In genomic region chr2:165884577-165885224, GRCm38 (mm10) we compare ENCODE assay signal across 8 mouse cellular contexts. TPM values are rescaled to one million over a fixed set of nuclear protein-coding genes. Genes with fewer than 3 reads are reported as not detected.
A peak's percentile ranks its signal among the peaks of the same experiment; 100 is the strongest.
DNase-seq lines count a peak whose midpoint lies in the region; ATAC-seq and TF ChIP-seq lines count a peak whose summit lies in the region.

No protein-coding gene starts in this region.

- DNase-seq in adipocyte (ENCODE audit: low spot score): peak; percentile 98
- DNase-seq in gastrocnemius, adult 8-10 months (ENCODE audit: low spot score in 2 of 2): peak; percentile 96 to 98
- DNase-seq in hindlimb bud, embryonic 11.5 days (ENCODE audit: extremely low spot score, low read depth, low spot score): peak; percentile 88
- peak; percentile 96 to 100 for DNase-seq in left cerebral cortex, adult 8-10 months (ENCODE audit: low spot score in 2 of 2)
- peak; percentile 97 for DNase-seq in right cerebral cortex, adult 18-20 months
- peak; percentile 94 for DNase-seq in urinary bladder, adult 2 months (ENCODE audit: low spot score)

- ATAC-seq in megakaryocyte, adult 5-6 weeks (ENCODE audit: poor library complexity, severe bottlenecking): peak; percentile 78

- H3K4me3 ChIP-seq in cortical plate, adult 2 months (ENCODE audit: insufficient read depth, low read length): no peak overlapping the region; the same call in 1 of the 2 replicates

- peaks cover 35% of the 10 kb centered on the region for H3K4me1 ChIP-seq in cortical plate, adult 2 months (ENCODE audit: control insufficient read depth, insufficient read depth, low read length)

- TF ChIP-seq CTCF in cortical plate, adult 2 months (IDR thresholded peaks at IDR 0.05; ENCODE audit: extremely low read depth, insufficient read depth, low read length): no peak

- H3K27ac ChIP-seq in cortical plate, adult 2 months (ENCODE audit: insufficient read depth, low read length): peak overlapping the region; percentile 99

- TF ChIP-seq POLR2A in cortical plate, adult 2 months (IDR thresholded peaks at IDR 0.05; ENCODE audit: extremely low read depth, insufficient read depth, low read length): peak; percentile 61; the same call in 1 of the 2 replicates

RNA-seq across cellular contexts. Expression of gene Zmynd8, which starts 14.1 kb away (rescaled TPM):
- polyA plus RNA-seq in cortical plate, adult 2 months (2012; rRNA removed): 90.5 and 106 TPM in 2 replicates
- total RNA-seq in gastrocnemius, adult 8-10 months (2022): 10 to 100 TPM; 11.4 to 14.4 (median 13.5) TPM
- 100 to 1,000 TPM; 105 to 132 (median 130) TPM for total RNA-seq in left cerebral cortex, adult 8-10 months (2022)
- 26.9 and 37.5 TPM in 2 replicates for total RNA-seq in megakaryocyte, adult 5-6 weeks (2015)
- 26.7 and 28.3 TPM in 2 replicates for total RNA-seq in megakaryocyte, adult 5-6 weeks (2017)
- 35.3 and 46.7 TPM in 2 replicates for polyA plus RNA-seq in urinary bladder, adult 2 months (2012; rRNA removed)
